Mouse (Mus musculus): Measurements from ENCODE around the gene Sdhaf1. TPM values are rescaled to one million over a fixed set of nuclear protein-coding genes. Genes with fewer than 3 reads are reported as not detected.

Sdhaf1 gene
- polyA plus RNA-seq, 1 experiment = 16.9 TPM

DNA sequence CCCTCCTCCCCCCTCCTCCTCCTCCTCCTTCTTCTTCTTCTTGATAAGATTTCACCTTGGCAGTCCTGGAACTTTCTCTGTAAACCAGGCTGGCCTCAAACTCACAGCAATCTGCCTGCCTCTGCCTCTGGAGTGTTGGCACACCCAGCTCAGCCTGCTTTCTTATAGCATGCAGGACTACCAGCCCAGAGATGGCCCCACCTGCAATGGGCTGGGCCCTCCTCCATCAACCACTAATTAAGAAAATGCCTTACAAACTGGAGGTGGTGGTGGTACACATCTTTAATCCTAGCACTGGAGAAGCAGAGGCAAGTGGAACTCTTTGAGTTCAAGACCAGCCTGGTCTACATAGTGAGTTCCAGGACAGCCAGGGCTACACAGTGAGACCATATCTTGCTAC is 2.7 kb upstream of the Sdhaf1 start:
- no peak for DNase-seq (ENCODE audit: extremely low spot score in 1 of 2, low spot score in 1 of 2)

DNA sequence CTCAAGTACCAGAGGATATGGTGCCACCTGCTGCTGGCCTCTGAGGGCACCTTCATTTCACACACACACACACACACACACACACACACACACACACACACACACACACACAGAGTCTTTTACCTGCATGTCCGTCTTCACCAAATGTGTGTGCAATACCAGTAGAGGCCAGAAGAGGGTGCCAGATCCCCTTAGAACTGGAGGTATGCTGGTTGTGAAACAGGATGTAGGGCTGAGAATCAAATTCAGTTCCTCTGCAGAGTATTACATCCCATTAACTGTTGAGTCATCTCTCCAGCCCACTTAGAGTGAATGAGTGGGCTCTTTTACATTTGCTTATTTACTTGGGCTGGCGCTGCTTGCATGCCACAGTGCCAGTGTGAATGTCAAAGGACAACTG is 1.7 kb upstream of the Sdhaf1 start:
- DNase-seq (ENCODE audit: extremely low spot score in 1 of 2, low spot score in 1 of 2) = no peak

DNA sequence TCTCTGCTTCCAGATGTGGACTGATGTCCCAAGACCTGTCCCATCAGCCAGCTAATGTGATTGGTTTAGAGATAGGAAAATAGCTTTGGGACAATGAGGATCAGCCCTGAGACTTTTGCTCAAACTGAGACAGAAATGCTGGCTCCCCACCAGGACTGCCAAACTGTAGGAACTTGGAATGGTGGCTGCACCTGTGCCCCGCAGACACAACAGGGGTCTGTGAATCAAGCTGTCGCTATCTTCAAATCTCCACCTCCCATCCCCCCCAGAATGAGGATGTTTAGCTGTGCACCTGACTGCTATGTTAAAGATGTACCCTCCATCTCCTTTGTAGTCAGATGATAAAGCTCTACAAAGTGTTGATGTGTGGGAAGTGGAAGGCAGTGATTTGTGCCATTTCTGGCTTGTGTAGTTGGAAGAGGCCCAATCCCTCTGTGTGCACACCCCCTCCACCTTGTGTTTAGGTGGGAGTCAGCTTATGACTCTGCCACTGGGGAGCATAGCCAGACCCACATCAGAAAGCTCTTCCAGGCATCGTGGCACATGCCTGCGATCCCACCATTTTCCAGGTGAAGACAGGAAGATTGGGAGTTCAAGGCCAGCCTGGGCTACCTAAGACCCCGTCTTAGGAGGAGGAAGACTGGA is 727 bp upstream of the Sdhaf1 start:
- peak; percentile 62 to 79 for DNase-seq (ENCODE audit: extremely low spot score in 1 of 2, low spot score in 1 of 2)

DNA sequence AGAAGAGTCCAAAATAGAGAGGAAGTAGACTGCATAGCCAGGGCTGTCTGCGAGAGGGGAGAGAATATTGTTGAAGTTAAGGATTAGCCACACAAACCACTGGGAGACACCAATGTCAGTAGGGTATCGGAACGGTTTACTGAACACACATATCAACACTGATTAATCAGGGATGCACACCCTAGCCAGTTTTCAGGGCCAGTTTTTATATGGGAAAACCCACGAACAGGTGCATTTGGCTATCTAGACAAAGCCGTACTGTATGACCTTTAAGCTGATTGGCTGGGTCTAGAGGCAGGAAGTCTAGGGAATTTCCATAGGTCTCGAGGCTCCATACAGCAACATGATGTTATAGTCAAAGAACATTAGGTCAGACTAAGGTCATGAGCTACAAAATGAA is 830 bp downstream of the Sdhaf1 start:
- DNase-seq (ENCODE audit: extremely low spot score in 1 of 2, low spot score in 1 of 2) = no peak

GRCm38 (mm10) chr7:30322285-30322667 is 1.4 kb downstream of the Sdhaf1 start:
- peak; percentile 94 to 97 for DNase-seq (ENCODE audit: extremely low spot score in 1 of 2, low spot score in 1 of 2)

DNA sequence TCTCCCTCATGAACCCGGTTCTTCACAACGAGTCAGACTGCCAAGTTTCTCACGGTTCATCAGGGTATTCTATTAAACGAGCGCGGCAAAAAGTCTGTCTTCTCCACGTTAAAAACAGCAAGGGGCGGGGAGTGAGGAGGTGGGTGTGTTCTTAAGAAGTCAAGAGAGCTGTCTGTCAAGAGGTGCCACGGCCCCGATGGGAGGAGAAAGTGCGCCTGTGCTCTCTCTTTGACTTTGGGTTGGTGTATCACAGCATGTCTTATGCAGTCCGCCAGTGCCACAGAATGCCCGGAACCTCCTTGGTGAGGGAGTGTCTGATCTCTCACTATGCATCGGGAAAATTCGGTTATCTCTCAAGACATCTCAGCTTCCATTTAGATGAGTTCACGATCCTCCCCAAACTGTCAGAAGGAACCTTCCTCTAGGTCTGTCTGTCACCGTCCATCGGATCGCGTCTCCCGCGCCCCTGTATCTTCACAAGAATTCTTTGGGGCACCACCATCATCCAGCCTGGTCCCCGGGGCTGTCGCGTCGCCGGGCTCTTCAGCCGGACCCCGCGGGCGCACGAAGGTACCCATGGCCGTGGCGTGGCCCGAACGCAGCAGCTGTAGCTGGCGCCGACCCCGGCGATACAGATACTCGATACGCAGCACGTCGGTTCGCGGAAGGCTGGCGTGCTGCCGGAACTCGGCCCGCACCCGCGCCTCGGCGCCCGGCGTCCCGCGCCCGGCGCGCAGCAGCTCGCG is 2.0 kb downstream of the Sdhaf1 start, which contains the start of gene E130208F15Rik:
E130208F15Rik (plus strand) TSS at position 202 of the 746 bp plus-strand sequence.
- DNase-seq (ENCODE audit: extremely low spot score in 1 of 2, low spot score in 1 of 2) = peak; percentile 71 to 80

DNA sequence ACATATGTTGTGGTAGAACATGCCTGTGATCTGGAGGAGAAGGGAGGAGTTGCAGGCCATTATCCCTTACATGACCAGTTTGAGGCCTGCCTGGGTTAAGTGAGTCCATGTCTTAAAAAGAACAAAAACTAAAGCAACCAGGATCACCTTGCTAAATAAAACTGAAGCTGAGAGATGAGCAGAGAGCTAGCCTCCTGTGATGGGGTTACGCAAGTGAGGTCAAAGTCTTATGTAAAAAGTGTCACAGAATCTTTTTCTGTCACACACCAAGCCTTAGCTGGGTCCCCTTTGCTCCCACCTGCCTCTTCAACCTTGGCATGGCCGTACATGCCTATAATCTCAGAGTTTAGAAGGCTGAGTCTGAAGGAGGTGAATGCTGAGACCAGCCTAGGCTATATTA is 2.7 kb downstream of the Sdhaf1 start:
- DNase-seq (ENCODE audit: extremely low spot score in 1 of 2, low spot score in 1 of 2) = no peak

- DNase-seq (ENCODE audit: extremely low spot score in 1 of 2, low spot score in 1 of 2) = no peak
These were observed 5.6 kb downstream of the Sdhaf1 start for GRCm38 (mm10) chr7:30318142-30318541.

- no peak for DNase-seq (ENCODE audit: extremely low spot score in 1 of 2, low spot score in 1 of 2)
These were observed 7.9 kb downstream of the Sdhaf1 start for GRCm38 (mm10) chr7:30315559-30316529.

- DNase-seq (ENCODE audit: extremely low spot score in 1 of 2, low spot score in 1 of 2) = no peak
These were observed 9.0 kb downstream of the Sdhaf1 start, which contains the start of gene Syne4 for GRCm38 (mm10) chr7:30314721-30315155. Gene Syne4 (plus strand): TSS chr7:30314807.

DNA sequence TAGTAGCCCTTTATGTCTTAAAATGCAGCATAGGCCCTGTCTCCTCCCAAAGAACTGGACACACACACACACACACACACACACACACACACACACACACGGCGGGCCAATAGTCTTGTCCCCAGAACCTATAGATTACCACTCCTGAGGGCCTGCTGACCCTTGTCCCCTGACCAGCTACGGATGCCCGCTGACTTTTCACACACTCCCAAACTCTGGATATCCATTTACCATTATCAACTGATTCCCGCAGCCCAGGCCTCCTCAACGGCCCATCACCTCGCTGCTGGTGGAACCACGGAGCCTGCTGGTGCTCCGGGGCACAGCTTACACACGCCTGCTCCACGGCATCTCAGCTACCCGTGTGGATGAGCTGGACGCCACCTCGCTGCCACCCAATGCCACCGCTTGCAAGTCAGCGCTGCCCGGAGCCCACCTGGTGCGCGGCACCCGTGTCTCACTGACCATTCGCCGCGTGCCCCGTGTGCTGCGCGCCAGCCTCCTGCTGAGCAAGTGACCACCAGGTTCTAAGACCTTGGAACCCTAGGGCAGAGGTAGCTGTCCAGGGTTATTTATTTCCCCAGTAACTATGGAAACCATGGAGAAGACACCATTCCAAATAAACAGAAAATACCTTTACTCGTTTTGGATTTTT is 9.9 kb downstream of the Sdhaf1 start:
- DNase-seq (ENCODE audit: extremely low spot score in 1 of 2, low spot score in 1 of 2) = no peak

DNA sequence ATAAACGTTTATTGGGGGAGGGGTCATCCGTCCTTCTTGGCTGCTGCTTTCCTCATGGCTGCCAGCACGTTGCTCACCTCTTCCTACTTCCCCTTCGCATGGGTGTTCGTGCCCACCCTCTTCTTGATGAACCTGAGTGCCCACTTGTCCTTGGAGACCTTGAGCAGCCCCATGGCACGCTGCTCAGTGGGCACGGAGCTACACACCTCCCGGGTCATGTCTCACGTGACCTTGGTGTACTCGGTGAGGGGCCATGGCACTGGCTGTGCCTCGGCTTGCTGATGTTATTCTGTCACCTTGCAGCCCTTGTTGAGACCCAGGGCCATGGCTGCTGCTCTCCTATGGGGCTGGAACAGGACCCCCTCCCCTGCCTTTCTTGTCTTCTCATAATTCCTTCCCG is 13.6 kb downstream of the Sdhaf1 start:
- DNase-seq (ENCODE audit: extremely low spot score in 1 of 2, low spot score in 1 of 2) = no peak

GRCm38 (mm10) chr7:30309395-30310129 is 14.1 kb downstream of the Sdhaf1 start:
- DNase-seq (ENCODE audit: extremely low spot score in 1 of 2, low spot score in 1 of 2) = no peak

DNA sequence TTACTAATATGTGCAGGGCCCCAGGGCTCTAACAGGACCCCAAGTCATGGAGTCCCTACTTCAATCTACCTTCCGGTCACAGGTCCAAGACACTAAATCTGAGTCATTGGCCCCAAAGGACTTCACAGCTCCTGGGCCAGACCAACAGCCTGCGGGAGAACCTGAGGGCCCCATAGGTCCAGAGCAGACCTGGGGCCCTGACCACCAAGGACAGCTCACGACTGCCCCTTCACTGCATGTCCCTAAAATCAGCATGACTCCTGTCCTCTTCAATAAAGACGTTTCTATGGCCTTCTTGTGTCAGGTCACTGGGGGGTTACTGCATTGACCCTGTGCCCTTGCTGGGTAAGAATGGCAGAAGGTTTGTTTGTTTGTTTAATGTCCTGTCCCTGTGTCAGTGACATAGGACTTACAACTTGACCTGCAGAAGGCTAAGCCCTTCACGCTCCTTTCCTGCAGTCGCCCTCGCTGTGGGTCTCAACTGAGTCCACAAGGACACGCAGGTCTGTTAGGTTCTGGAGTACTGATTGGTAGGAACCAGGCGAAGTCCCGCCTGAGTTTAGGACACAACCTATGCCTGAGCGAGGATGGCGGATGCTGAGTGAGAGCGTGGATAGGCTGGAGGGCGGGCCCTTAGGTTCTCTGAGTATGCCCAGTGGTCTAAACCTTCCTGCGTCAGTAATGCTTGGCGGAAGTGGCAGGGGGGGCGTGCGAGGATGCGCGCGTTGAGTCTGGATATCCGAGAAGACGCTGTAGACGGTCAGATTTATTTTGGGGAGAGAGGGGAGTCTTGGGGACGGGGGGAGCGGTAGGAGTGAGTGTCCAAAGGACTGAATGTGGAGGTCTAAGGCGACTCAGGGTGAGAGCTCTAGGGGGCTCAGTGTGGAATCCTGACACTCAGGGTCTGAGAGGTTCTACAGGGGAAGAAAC is 15.4 kb downstream of the Sdhaf1 start, which contains the start of gene Alkbh6:
Alkbh6 (plus strand) TSS at position 642 of the 930 bp plus-strand sequence.
- DNase-seq (ENCODE audit: extremely low spot score in 1 of 2, low spot score in 1 of 2) = peak; percentile 97

- no peak for DNase-seq (ENCODE audit: extremely low spot score in 1 of 2, low spot score in 1 of 2)
These were observed 17.5 kb downstream of the Sdhaf1 start for GRCm38 (mm10) chr7:30306083-30306779.

DNA sequence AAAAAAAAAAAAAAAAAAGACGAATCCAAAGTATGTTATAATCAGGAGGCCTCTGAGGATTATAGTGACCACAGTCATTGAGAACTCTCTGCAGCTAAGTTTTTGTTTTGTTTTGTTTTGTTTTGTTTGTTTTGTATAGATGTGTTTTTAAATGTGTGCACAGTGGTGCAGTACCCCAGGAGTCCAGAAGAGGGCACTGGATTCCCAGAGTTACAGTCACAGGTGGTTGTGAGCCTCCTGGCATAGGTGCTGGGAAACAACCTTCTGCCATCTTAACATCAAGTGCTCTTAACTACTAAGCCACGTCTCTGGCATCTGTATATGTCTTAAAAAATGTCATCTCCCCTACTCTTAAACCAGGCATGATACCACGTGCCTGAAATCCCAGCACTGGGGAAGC is 22.8 kb downstream of the Sdhaf1 start:
- DNase-seq (ENCODE audit: extremely low spot score in 1 of 2, low spot score in 1 of 2) = peak in 1 of 2 experiments; percentile 66

- no peak for DNase-seq (ENCODE audit: extremely low spot score in 1 of 2, low spot score in 1 of 2)
These were observed 26.4 kb downstream of the Sdhaf1 start for GRCm38 (mm10) chr7:30297266-30297665.

DNA sequence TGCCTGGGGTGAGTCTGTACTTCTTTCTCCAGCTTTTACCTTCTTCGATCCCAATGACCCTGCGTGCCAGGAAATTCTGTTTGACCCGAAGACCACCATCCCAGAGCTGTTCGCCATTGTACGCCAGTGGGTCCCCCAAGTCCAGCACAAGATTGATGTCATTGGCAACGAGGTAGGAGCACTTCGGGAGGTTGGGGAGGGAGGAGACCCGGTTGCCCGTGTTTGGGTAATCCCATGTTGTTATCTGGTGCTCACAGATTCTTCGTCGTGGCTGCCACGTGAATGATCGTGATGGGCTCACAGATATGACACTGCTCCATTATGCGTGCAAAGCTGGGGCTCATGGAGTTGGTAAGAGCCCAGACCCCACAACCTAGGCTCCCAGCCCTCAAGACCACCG is 26.9 kb downstream of the Sdhaf1 start:
- no peak for DNase-seq (ENCODE audit: extremely low spot score in 1 of 2, low spot score in 1 of 2)
